Mouse (Mus musculus): ENCODE measurements at regions not wholly inside any gene's neighbourhood (a gene's known extent, or its start where the extent isn't known, plus 50 kb on each side); places are given as distances from the start of the nearest gene placed in this dataset.

DNA sequence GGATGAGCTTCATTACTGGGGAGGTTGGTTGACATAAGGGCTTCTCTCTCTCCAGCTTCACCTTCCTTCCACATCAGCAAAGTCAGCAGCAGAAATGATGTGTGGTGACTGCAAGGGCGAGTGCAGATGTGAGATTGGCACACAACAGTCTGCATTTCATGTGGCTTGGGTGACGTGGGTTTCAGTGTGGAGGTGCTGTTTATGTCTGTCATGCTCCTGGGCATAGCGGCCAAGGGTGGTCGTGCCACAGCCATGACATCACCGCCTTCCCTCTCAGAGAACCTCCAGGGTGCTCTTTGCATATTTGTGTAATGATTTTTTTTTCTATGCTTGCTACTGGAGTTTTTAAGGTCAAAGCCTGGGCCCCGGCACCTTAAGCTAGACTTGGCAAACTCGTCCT lies 64.0 kb downstream of the Pthlh start:
- no peak overlapping the region for H3K9ac ChIP-seq
- WGBS = 74% methylated on average over 7 of the region's 7 CpGs
- no peak for ATAC-seq (ENCODE audit: low FRiP score)

DNA sequence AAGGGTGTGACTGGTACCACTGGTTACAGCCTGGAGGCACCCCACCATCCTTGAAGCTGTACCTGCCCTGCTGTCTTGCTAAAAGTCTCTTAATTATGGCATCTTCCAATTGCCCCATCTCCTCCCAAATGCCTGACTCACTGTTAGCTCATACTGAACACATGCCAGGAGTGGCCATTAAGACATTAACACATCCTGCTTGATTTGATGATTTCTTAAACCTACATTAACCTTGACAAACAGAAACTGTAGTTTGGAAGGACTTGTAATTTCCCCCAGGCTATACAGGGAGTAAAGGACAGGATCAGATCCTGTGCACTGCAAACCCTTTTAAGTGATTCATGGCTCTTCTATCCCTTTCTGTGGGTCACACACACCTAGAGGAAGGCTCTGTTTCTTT lies 64.6 kb downstream of the Pthlh start:
- Histone ChIP-seq H3K4me1 (no peaks in the 10 kb centered on the region), H3K4me3 (replicated peaks) (no peak overlapping the region), H3K36me3 (replicated peaks) (no peaks in the 10 kb centered on the region), H3K4me2 (no peak overlapping the region), H3K9ac (no peak overlapping the region), H3K27me3 (no peaks in the 10 kb centered on the region), H3K9me3 (no peaks in the 10 kb centered on the region), H3K27ac (no peak overlapping the region)
- no peak for ATAC-seq (ENCODE audit: low FRiP score)

More for the DNA sequence above, 64.0 kb downstream of the Pthlh start:
- no peak overlapping the region for H3K27ac ChIP-seq
- H3K4me1 ChIP-seq = no peaks in the 10 kb centered on the region
- no peaks in the 10 kb centered on the region for H3K36me3 ChIP-seq (replicated peaks)
- no peak overlapping the region for H3K4me2 ChIP-seq
- no peak overlapping the region for H3K4me3 ChIP-seq (replicated peaks)
- H3K9me3 ChIP-seq = no peaks in the 10 kb centered on the region
- H3K27me3 ChIP-seq = no peaks in the 10 kb centered on the region

DNA sequence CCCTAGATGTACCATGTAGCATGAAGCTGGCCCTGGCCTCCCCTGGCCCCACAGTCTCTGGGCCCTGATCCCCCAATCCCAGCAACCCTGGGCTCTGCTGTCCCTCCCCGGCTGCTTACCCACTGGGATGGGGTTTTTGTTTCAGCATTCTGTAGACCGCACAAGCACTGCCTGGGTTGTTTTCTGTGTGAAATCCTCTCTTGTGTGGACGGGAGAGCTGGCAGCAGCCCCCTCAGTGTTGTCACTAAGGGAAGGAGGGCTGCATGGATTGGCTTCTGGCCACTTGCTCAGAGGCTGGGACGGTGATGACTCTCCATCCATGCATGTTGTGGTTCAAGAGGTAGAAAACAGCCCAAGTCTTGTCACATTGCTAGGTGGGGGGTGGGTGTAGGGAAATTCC lies 67.6 kb downstream of the Pthlh start:
- no peak for ATAC-seq (ENCODE audit: low FRiP score)
- H3K4me2 ChIP-seq = no peak overlapping the region
- no peaks in the 10 kb centered on the region for H3K36me3 ChIP-seq (replicated peaks)
- H3K27ac ChIP-seq = no peak overlapping the region
- H3K9ac ChIP-seq = no peak overlapping the region
- WGBS = 62% methylated on average over 4 of the region's 4 CpGs
- H3K4me1 ChIP-seq = no peaks in the 10 kb centered on the region
- H3K9me3 ChIP-seq = no peaks in the 10 kb centered on the region
- H3K27me3 ChIP-seq = no peaks in the 10 kb centered on the region
- no peak overlapping the region for H3K4me3 ChIP-seq (replicated peaks)

DNA sequence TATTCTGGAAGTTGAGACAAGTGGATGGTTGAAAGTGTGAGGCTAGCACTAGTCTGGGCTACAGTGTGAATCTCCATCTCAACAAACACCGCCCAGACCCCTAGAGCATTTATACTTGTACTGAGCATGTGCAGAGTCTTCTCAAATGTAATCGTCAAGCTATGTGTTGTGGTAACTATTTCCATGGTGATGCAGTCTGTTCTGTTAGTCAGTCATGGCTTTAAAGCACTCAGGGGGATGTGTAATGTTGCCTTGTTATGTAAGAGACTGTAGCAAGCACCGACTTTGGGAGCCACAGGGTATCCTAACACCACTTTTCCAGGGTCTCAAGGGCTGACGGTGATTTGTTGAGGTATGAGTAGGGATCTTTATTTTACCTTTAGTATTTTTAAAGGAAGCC lies 68.7 kb downstream of the Pthlh start:
- no peak for ATAC-seq (ENCODE audit: low FRiP score)
- no peak overlapping the region for H3K4me2 ChIP-seq
- 90% methylated on average over 4 of the region's 4 CpGs for WGBS
- no peak overlapping the region for H3K4me3 ChIP-seq (replicated peaks)
- no peaks in the 10 kb centered on the region for H3K36me3 ChIP-seq (replicated peaks)
- no peak overlapping the region for H3K9ac ChIP-seq
- no peaks in the 10 kb centered on the region for H3K27me3 ChIP-seq
- H3K27ac ChIP-seq = no peak overlapping the region
- no peaks in the 10 kb centered on the region for H3K9me3 ChIP-seq
- no peaks in the 10 kb centered on the region for H3K4me1 ChIP-seq

DNA sequence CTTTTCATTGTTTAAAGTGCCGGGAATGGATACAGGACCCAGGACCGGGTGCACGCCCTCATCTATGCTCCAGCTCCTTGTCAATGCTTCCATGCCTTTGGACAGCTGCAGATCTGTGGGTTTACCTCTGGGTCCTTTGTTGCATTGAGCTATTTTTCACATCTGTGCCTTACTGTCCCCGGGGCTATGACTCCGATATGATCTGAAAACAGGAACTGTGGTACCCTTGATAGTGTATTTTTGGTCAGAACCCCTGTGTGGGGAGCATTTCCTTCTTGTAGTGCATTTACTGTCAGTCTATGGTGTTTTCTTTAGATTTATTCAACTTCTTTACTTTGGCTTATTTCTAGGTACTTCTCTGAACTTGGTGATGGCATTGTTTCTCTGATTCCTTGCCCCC lies 76.3 kb downstream of the Pthlh start:
- no peak overlapping the region for H3K4me3 ChIP-seq (replicated peaks)
- 76% methylated on average over 5 of the region's 5 CpGs for WGBS
- H3K4me1 ChIP-seq = no peaks in the 10 kb centered on the region
- no peak overlapping the region for H3K27ac ChIP-seq
- H3K36me3 ChIP-seq (replicated peaks) = no peaks in the 10 kb centered on the region
- no peaks in the 10 kb centered on the region for H3K9me3 ChIP-seq
- no peak overlapping the region for H3K4me2 ChIP-seq
- ATAC-seq (ENCODE audit: low FRiP score) = no peak
- no peaks in the 10 kb centered on the region for H3K27me3 ChIP-seq
- no peak overlapping the region for H3K9ac ChIP-seq

DNA sequence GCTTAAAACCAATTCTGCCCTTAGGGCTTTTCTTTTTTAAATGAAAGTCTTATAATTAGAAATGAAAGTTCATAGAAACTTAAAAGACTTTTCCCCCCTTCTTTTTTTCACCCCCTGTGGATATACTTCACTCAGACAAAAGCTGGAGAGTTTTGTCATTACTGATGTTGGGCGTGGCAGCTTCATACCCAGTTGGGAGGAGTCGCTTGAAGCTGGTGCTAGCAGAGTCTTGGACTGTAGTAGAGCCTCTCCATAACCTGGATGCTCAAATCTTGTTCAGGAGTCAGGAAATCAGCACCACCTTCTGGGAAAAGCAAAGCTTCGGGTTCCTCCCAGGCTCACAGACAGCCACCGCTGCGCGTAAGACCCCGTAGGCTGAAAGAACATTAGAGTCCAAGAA lies 85.7 kb downstream of the Pthlh start:
- H3K4me2 ChIP-seq = no peak overlapping the region
- no peaks in the 10 kb centered on the region for H3K36me3 ChIP-seq (replicated peaks)
- peaks cover 3% of the 10 kb centered on the region; the same call in 1 of the 2 replicates for H3K4me1 ChIP-seq
- H3K9ac ChIP-seq = no peak overlapping the region
- H3K27me3 ChIP-seq = no peaks in the 10 kb centered on the region
- no peak overlapping the region for H3K27ac ChIP-seq
- peaks cover 1% of the 10 kb centered on the region; the same call in 1 of the 2 replicates for H3K9me3 ChIP-seq
- no peak overlapping the region for H3K4me3 ChIP-seq (replicated peaks)
- peak; percentile 57; the same call in 1 of the 2 replicates for ATAC-seq (ENCODE audit: low FRiP score)
- WGBS = 51% methylated on average over 7 of the region's 7 CpGs

DNA sequence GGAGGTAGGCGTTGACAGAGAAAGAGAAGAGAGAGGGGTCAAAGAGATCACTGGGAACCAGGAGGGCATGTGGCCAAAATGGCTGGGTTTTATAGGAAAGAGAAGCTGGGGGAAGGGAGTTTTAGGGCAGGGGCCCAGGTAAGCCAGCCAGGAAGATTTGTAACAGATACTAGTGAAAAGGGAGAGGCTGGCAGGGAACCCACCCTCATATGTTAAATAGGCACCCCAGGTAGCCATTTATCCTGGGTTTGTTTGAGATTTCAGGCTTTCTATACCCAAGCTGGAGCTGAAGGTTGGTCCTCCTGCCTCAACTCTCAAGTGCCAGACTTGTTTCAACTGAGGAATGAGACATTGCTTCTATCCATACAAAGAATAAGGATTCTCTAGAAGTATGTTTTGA lies 85.0 kb downstream of the Klhl42 start:
- no peak overlapping the region for H3K4me3 ChIP-seq (replicated peaks)
- H3K9ac ChIP-seq = no peak overlapping the region
- H3K27me3 ChIP-seq = no peaks in the 10 kb centered on the region
- H3K9me3 ChIP-seq = peaks cover 6% of the 10 kb centered on the region; the same call in 1 of the 2 replicates
- no peaks in the 10 kb centered on the region for H3K36me3 ChIP-seq (replicated peaks)
- H3K4me1 ChIP-seq = peaks cover 3% of the 10 kb centered on the region; the same call in 1 of the 2 replicates
- no peak overlapping the region for H3K4me2 ChIP-seq
- 69% methylated on average over 1 of the region's 1 CpGs for WGBS
- no peak for ATAC-seq (ENCODE audit: low FRiP score)
- H3K27ac ChIP-seq = no peak overlapping the region
